Mouse (Mus musculus): ENCODE data around the gene Folr1. TPM values are rescaled to one million over a fixed set of nuclear protein-coding genes. Genes with fewer than 3 reads are reported as not detected.

Folr1 gene
- polyA plus RNA-seq, 1 experiment, result not detected

DNA sequence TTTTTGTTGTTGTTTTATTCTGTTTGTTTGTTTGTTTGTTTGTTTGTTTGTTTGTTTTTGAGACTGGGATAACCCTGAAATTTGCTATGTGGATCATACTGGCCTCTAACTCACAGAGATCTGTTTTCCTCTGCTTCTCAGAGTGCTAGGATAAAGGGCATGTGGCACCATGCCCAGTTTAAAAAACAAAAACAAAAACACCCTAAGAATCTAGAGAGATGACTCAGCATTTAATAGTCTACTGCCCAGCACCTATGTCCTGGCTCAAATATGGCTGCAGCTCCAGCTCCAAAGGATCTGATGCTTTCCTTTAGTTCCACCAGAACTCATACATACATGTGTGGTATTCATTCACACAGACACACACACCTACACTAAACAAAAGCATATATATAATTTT is 9.6 kb downstream of the Folr1 start:
- Histone ChIP-seq H3K36me3 (ENCODE audit: control insufficient read depth) (no peaks in the 10 kb centered on the region), H3K4me3 (replicated peaks) (no peak overlapping the region), H3K27me3 (ENCODE audit: control insufficient read depth) (no peaks in the 10 kb centered on the region), H3K4me1 (ENCODE audit: control insufficient read depth) (no peaks in the 10 kb centered on the region), H3K9me3 (ENCODE audit: control insufficient read depth, low read length) (no peaks in the 10 kb centered on the region)
- no peak for TF ChIP-seq TAL1 (IDR thresholded peaks at IDR 0.05; ENCODE audit: low read length)
- no peak for TF ChIP-seq GATA1 (IDR thresholded peaks at IDR 0.05; ENCODE audit: low read length)

GRCm38 (mm10) chr7:101858362-101858761 is 12.2 kb downstream of the Folr1 start:
- no peaks in the 10 kb centered on the region for H3K9me3 ChIP-seq (ENCODE audit: control insufficient read depth, low read length)
- no peak for TF ChIP-seq GATA1 (IDR thresholded peaks at IDR 0.05; ENCODE audit: low read length)
- TF ChIP-seq TAL1 (IDR thresholded peaks at IDR 0.05; ENCODE audit: low read length), result no peak
- H3K4me3 ChIP-seq (replicated peaks), result no peak overlapping the region

GRCm38 (mm10) chr7:101857094-101857493 is 13.5 kb downstream of the Folr1 start, which contains the start of gene Folr2:
Gene Folr2 (minus strand): TSS chr7:101857194.
- Histone ChIP-seq H3K9me3 (ENCODE audit: control insufficient read depth, low read length) (no peaks in the 10 kb centered on the region), H3K4me3 (replicated peaks) (no peak within 1 kb of the TSS), H3K27me3 (ENCODE audit: control insufficient read depth) (no peaks in the 10 kb centered on the region), H3K36me3 (ENCODE audit: control insufficient read depth) (no peaks in the 10 kb centered on the region), H3K4me1 (ENCODE audit: control insufficient read depth) (no peaks in the 10 kb centered on the region)
- TF ChIP-seq TAL1 (IDR thresholded peaks at IDR 0.05; ENCODE audit: low read length) (no peak), GATA1 (IDR thresholded peaks at IDR 0.05; ENCODE audit: low read length) (no peak)

More at GRCm38 (mm10) chr7:101858362-101858761, 12.2 kb downstream of the Folr1 start:
- Histone ChIP-seq H3K36me3 (ENCODE audit: control insufficient read depth) (no peaks in the 10 kb centered on the region), H3K27me3 (ENCODE audit: control insufficient read depth) (no peaks in the 10 kb centered on the region), H3K4me1 (ENCODE audit: control insufficient read depth) (no peaks in the 10 kb centered on the region)

DNA sequence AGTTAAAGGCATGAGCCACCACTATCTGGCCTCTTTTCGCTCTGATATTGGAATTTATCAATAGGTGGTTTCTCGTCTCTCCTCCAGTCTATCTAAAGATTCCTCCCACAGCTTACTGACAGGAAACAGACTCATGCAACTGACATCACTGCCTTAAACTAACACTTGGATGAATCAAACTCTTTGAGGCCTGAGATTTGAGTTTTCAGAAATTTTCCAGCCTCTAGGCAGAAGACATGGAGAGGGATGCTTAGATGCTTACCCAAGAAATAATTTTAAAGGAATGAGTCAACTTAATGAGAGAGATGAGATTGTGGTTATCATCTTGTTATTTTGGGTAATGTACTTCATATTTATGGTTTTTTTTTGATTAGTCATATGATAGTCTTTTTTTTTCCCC is 16.8 kb downstream of the Folr1 start:
- Histone ChIP-seq H3K9me3 (ENCODE audit: control insufficient read depth, low read length) (no peaks in the 10 kb centered on the region), H3K36me3 (ENCODE audit: control insufficient read depth) (no peaks in the 10 kb centered on the region), H3K4me1 (ENCODE audit: control insufficient read depth) (no peaks in the 10 kb centered on the region), H3K27me3 (ENCODE audit: control insufficient read depth) (no peaks in the 10 kb centered on the region), H3K4me3 (replicated peaks) (no peak overlapping the region)
- no peak for TF ChIP-seq TAL1 (IDR thresholded peaks at IDR 0.05; ENCODE audit: low read length)
- no peak for TF ChIP-seq GATA1 (IDR thresholded peaks at IDR 0.05; ENCODE audit: low read length)

DNA sequence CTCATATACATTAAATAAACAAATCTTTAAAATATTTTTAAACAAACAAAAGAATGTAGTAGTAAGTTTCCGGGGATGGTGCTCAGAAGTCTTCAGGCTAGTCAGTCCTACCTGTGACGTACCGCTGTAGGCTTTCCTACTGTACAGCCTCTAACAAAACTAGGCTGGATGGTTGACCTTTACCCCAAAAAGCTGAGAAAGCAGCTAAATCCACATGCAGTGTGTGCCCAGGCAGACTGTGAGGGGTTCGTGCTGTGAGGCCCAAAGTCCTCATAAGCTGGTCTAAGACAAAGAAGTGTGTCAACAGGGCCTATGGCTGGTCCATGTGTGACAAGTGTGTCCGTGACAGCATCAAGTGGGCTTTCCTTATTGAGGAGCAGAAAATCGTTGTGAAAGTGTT is 17.7 kb downstream of the Folr1 start:
- H3K4me1 ChIP-seq (ENCODE audit: control insufficient read depth), result no peaks in the 10 kb centered on the region
- TF ChIP-seq TAL1 (IDR thresholded peaks at IDR 0.05; ENCODE audit: low read length) (no peak), GATA1 (IDR thresholded peaks at IDR 0.05; ENCODE audit: low read length) (no peak)
- no peaks in the 10 kb centered on the region for H3K27me3 ChIP-seq (ENCODE audit: control insufficient read depth)
- H3K4me3 ChIP-seq (replicated peaks), result no peak overlapping the region
- H3K9me3 ChIP-seq (ENCODE audit: control insufficient read depth, low read length), result no peaks in the 10 kb centered on the region
- H3K36me3 ChIP-seq (ENCODE audit: control insufficient read depth), result no peaks in the 10 kb centered on the region

GRCm38 (mm10) chr7:101851689-101852088 is 18.9 kb downstream of the Folr1 start:
- no peak overlapping the region for H3K4me3 ChIP-seq (replicated peaks)
- H3K4me1 ChIP-seq (ENCODE audit: control insufficient read depth), result no peaks in the 10 kb centered on the region
- H3K36me3 ChIP-seq (ENCODE audit: control insufficient read depth), result no peaks in the 10 kb centered on the region
- no peak for TF ChIP-seq TAL1 (IDR thresholded peaks at IDR 0.05; ENCODE audit: low read length)
- no peak for TF ChIP-seq GATA1 (IDR thresholded peaks at IDR 0.05; ENCODE audit: low read length)
- no peaks in the 10 kb centered on the region for H3K9me3 ChIP-seq (ENCODE audit: control insufficient read depth, low read length)
- H3K27me3 ChIP-seq (ENCODE audit: control insufficient read depth), result no peaks in the 10 kb centered on the region

DNA sequence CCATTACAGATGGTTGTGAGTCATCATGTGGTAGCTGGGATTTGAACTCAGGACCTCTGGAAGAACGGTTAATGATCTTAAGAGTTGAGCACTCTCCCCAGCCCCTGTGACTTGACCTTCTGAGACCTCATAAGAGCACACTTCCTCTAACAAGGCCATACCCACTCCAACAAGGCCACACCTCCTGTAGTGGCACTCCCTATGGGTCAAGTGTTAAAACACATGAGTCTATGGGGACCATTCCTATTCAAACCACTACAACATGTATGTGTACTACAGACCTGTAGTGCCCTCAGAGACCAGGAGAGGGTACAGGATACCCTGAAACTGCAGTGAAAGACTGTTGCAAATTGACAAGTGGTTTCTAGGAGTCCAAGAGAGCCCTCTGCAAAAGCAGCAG is 22.7 kb downstream of the Folr1 start:
- Histone ChIP-seq H3K27me3 (ENCODE audit: control insufficient read depth) (no peaks in the 10 kb centered on the region), H3K36me3 (ENCODE audit: control insufficient read depth) (no peaks in the 10 kb centered on the region), H3K9me3 (ENCODE audit: control insufficient read depth, low read length) (no peaks in the 10 kb centered on the region), H3K4me3 (replicated peaks) (no peak overlapping the region), H3K4me1 (ENCODE audit: control insufficient read depth) (peaks cover 4% of the 10 kb centered on the region)
- TF ChIP-seq TAL1 (IDR thresholded peaks at IDR 0.05; ENCODE audit: low read length), result no peak
- TF ChIP-seq GATA1 (IDR thresholded peaks at IDR 0.05; ENCODE audit: low read length), result no peak

DNA sequence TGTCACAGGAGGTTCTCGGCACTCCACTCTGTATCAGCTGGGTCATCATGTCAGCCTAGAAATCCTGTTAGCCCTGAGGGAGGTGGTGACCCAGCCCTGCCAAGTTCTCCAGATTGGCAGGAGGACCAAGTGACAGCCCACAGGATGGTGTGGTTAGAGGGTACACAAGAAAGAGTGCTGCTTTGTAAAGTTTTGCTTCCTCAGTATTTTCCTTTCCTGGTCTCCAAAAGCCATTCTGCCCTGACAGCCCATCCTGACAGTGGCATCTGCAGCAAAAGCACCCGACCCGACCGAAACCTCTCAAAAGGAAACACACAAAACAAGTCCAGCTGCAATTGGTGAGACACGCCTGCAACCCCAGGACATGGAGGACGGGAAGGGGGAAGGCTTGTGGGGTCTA is 26.4 kb downstream of the Folr1 start:
- Histone ChIP-seq H3K27me3 (ENCODE audit: control insufficient read depth) (peaks cover 9% of the 10 kb centered on the region), H3K9me3 (ENCODE audit: control insufficient read depth, low read length) (no peaks in the 10 kb centered on the region), H3K36me3 (ENCODE audit: control insufficient read depth) (no peaks in the 10 kb centered on the region), H3K4me1 (ENCODE audit: control insufficient read depth) (peaks cover 4% of the 10 kb centered on the region), H3K4me3 (replicated peaks) (no peak overlapping the region)
- TF ChIP-seq GATA1 (IDR thresholded peaks at IDR 0.05; ENCODE audit: low read length), result no peak
- no peak for TF ChIP-seq TAL1 (IDR thresholded peaks at IDR 0.05; ENCODE audit: low read length)

GRCm38 (mm10) chr7:101837606-101838471 is 32.7 kb downstream of the Folr1 start, which contains the start of gene Inppl1:
Gene Inppl1 (minus strand): TSS chr7:101838229.
- Histone ChIP-seq H3K9me3 (ENCODE audit: control insufficient read depth, low read length) (no peaks in the 10 kb centered on the region), H3K4me3 (replicated peaks) (peak within 1 kb of the TSS; percentile 65), H3K36me3 (ENCODE audit: control insufficient read depth) (peaks cover 4% of the 10 kb centered on the region; the same call in 1 of the 2 replicates), H3K27me3 (ENCODE audit: control insufficient read depth) (peaks cover 47% of the 10 kb centered on the region), H3K4me1 (ENCODE audit: control insufficient read depth) (peaks cover 23% of the 10 kb centered on the region)
- TF ChIP-seq GATA1 (IDR thresholded peaks at IDR 0.05; ENCODE audit: low read length) (no peak), TAL1 (IDR thresholded peaks at IDR 0.05; ENCODE audit: low read length) (no peak)
